Mouse (Mus musculus) kidney, adult 11 months (tissue): ENCODE measurements around the gene Slc2a6.

ENCODE experiments used
- DNase-seq: peaks from one replicate; pipeline ENCODE4 v3.0.0; 2022

Gene Slc2a6

DNA sequence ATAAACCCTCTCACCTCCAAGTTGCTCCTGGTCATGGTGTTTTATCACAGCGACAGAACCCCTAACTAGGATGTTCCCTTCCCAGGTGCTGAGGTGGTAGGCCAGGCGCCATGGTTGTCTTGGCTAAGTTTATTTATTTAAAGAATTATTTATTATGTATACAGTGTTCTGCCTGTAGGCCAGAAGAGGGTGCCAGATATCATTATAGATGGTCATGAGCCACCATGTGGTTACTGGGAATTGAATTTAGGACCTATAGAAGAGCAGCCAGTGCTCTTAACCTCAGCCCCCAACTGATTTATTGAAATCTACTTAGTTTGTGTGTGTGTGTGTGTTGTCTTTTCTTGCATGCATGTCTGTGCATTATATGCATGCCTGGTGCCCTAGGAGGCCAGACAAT is 4.6 kb upstream of the Slc2a6 start:
- DNase-seq, result no peak

GRCm38 (mm10) chr2:27028437-27029015 is 728 bp upstream of the Slc2a6 start:
- DNase-seq, result no peak

DNA sequence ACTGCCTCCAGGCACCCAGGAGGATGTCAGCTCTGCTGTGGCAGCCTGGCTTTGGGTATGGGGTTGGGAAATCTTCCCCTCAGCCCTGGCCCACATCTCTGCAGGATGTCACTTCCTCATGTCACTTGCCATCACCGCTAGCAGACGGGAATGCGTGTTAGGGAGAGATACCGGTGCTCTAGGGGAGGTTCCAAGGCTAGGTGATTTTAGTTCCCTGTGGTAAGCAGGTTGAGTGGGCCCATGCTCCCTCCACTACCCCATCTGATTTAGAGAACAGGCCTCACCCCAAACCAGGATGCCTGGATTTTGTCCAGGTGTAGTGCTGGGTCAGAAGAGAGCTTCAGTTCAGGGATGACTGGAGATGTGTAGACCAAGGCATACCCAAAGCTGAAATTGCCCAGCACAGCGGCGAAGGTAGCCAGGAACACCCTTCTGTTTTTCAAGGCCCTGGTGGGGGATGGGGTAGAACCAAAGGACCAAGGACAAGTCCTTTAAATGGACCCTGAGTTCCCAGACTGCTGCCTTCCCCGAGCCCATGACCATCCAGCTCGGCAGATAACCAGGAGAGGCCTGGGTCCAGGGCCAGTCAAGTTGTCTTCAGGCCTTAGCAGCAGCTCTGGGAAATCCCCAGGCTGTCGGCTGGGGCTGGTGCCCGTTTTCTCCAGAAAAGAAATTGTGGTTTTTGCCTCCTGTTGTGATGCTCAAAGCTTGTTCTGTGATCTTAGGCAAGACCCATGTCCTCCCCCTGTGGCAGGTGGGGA is 761 bp downstream of the Slc2a6 start:
- DNase-seq, result no peak

GRCm38 (mm10) chr2:27026332-27026731 is 1.5 kb downstream of the Slc2a6 start:
- no peak for DNase-seq

- no peak for DNase-seq
Observed at GRCm38 (mm10) chr2:27025545-27025944, 2.3 kb downstream of the Slc2a6 start.

- no peak for DNase-seq
Observed at GRCm38 (mm10) chr2:27024136-27024535, 3.7 kb downstream of the Slc2a6 start.

DNA sequence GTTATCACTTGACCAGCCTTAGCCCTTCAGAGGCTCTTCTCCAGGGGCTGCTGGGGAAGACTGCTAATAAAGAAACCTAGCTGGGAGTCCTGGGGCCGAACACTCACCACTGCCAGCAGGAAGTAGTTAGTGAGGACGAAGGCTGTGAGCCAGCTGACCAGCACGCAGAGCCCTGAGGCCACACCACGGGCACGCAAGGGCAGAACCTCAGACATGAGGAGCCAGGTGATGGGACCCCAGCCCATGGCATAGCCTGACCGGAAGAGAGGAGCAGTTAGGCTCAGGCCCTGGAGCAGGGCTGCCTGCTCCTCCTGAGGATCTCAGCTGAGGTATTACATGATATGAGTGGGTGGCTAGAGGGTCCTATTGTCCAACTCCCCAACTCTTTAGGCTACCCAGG is 5.2 kb downstream of the Slc2a6 start:
- no peak for DNase-seq

DNA sequence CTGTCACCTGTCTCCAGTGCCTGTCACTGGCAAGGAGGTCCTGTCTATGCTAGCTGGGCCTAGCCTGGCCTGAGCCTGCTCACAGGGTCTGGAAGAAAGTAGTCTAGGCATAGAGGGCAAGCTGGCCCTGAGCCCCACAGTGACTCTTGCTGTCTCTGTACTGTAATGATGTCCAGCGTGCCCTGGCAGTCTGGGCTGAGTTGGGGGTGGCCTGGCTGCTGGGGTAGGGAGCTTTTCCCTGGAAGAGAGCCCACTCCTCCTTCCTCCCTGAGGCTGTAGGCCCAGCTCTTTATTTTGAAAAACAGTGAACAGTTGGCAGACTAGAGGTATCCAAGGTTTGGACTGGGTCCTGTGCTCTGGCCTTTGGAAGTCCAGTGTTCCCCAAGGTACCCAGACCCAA is 6.7 kb downstream of the Slc2a6 start:
- DNase-seq, result no peak

- no peak for DNase-seq
Observed at GRCm38 (mm10) chr2:27019530-27019929, 8.3 kb downstream of the Slc2a6 start.

DNA sequence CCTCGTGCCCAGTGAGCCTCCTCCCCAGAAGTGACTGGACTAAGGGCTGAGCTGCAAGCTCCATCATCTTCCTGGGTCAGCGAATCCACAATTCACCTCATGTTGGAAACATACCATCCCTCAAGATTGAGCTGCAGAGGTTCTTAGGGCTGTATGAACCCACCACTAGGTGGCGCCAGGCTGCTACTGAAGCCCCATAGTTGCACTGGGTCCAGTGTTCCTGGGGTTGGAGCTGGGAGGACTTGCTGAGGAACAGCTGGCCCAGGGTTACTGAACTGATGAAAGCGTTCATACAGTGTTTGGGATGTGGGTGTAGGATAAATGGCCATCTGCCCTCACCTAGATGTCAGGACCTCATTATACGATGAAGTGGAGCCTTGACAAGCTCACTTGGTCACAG is 10.0 kb downstream of the Slc2a6 start:
- DNase-seq, result peak; percentile 50

GRCm38 (mm10) chr2:27009714-27010244 is 18.0 kb downstream of the Slc2a6 start, which contains the start of gene Cacfd1:
Gene Cacfd1, plus strand, starts transcription at chr2:27009926.
- DNase-seq, result peak; percentile 89

GRCm38 (mm10) chr2:27007701-27008100 is 20.1 kb downstream of the Slc2a6 start:
- no peak for DNase-seq

DNA sequence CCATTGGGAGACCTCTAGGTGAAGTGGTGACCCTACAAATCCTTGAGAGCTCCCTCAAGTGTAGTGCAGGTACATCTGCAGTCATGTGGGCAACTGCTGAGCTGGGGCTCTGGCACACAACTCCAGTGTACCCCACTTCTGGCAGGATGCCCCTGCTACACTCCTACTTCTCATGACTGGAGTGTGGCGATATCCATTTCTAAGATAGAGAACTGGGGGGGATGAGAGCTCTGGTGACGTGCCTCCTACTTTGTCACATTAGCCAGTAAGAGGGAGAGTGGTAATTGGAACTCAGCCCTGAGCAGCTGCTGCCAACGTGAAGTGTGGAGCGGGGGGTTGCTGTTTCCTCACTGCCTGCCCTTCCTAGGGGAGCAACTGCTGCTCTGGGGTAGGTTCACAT is 21.5 kb downstream of the Slc2a6 start:
- DNase-seq, result no peak

- no peak for DNase-seq
Observed at GRCm38 (mm10) chr2:26997993-26998392, 29.8 kb downstream of the Slc2a6 start.

DNA sequence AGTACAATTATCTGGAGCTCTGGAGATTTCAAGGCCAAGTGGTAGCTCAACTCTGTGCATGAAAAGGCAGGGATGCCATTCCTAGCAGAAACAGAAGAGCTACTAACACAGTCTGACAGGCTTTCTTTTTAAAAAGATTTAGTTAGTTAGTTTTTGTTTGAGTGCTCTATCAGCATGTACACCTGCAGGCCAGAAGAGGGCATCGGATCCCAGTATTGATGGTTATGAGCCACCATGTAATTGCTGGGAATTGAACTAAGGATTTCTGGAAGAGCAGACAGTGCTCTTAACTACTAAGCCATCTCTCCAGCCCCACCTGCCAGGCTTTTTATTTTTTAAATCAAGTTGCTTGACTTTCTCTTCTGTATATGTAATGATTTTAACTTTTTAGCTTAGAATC is 30.3 kb downstream of the Slc2a6 start:
- no peak for DNase-seq

GRCm38 (mm10) chr2:26993936-26994335 is 33.9 kb downstream of the Slc2a6 start:
- no peak for DNase-seq

DNA sequence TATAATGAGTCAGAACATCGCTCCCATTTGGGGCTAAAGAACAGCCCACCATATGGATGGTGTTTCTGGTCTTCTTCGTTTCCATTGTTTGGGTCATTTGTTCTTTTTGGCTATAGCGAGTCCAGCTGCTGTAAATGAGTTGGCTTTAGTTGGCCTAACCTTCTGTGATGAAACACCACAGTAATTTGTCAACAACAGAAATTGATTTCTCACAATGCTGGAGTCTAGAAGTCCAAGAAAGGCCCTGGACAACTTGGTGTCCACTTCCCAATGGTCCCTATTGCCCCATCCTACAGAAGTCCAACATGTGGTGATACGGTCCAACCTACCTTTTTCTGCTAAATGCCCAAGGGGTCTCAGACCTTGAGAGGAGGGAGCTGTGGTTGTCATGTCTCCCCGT is 43.2 kb downstream of the Slc2a6 start:
- DNase-seq, result no peak

GRCm38 (mm10) chr2:26984179-26984578 is 43.6 kb downstream of the Slc2a6 start:
- DNase-seq, result no peak

DNA sequence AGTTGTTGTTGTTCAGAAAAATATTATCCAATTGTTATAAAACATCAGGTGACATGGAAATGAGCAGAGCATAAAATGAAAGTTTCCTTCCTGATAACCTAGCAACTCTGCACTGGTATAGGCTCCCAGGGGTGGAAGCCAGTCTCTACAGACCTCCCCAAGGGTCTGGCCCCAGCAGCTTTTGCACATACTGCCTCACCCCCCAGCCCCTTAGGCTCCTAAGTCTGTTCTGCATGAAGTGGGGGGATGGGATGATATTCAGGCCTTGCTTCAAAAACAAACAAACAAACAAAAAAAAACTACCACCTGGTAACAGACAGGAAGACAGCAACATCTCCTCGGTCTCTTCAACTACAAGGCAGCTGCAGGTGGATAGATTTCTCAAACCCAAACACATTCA is 47.4 kb downstream of the Slc2a6 start:
- no peak for DNase-seq

DNA sequence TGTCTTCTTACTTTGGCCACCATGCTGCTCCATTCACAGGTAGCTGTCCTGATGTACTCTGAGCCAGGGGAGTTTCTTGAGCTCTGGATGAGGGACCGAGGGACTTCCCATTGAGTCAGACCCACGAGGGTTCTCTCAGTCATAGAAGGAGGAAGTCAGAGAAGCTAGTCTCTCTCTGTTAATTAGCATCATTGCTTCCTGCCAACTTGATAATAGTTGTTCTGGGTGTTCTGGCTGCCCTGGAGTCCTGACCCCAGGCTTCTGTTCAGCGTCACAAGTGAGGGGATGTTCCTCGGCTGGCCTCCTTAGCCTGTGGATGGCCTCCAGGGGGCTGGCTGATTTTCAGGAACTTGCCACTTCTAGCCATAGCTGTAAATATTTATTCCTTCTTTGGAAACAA is 53.8 kb downstream of the Slc2a6 start:
- DNase-seq, result no peak

DNA sequence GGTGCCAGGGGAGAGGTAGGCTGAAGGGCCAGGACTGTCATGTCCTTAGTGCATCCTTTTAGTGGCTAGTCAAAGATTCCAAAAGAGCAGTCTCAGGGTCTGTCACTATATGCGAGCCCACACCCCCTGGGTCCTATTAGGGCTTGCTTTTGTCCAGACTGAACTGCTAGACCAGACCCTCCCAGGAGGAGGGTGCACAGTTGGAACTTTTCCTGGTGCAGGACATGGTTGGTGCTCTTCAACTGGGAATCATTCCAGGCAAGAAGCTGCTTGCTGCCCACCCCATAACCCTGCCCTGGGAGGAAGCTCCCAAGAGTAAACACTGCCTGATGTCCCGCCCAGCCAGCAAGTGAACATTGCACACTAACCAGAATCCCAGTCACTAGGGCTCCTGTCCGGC is 54.7 kb downstream of the Slc2a6 start, which contains the start of gene Adamts13:
Gene Adamts13, plus strand, starts transcription at position 301 of the 400 bp plus-strand sequence.
- no peak for DNase-seq
